Mouse (Mus musculus) midbrain, embryonic 16.5 days (tissue): ENCODE data around the gene Plpp2. TPM values are rescaled to one million over a fixed set of nuclear protein-coding genes. Genes with fewer than 3 reads are reported as not detected.

ENCODE experiments used
- ATAC-seq: fragments of 200-750 bp; cut with Nextera tagmentation; 2 replicates; pipeline ENCODE4 v1.8.0; 2017; ENCODE audit warnings: moderate TSS enrichment
- H3K27ac ChIP-seq: fragments of 300-500 bp; sonication (generic); 2 replicates; pipeline ENCODE4 v1.5.1; 2014; ENCODE audit warnings: mild to moderate bottlenecking, low read length, mixed read lengths
- H3K27me3 ChIP-seq: fragments of 300-500 bp; sonication (generic); 2 replicates; pipeline ENCODE4 v1.6.1; 2014; ENCODE audit warnings: low read depth, low read length, mixed read lengths; ENCODE audit not compliant: control insufficient read depth, insufficient read depth
- H3K36me3 ChIP-seq: fragments of 300-500 bp; sonication (generic); 2 replicates; pipeline ENCODE4 v1.6.1; 2014; ENCODE audit warnings: mild to moderate bottlenecking, low read length, moderate library complexity, mixed read lengths; ENCODE audit not compliant: control insufficient read depth, insufficient read depth
- H3K4me1 ChIP-seq: fragments of 300-500 bp; sonication (generic); 2 replicates; pipeline ENCODE4 v1.6.1; 2014; ENCODE audit warnings: mild to moderate bottlenecking, low read length, mixed read lengths; ENCODE audit not compliant: control insufficient read depth, insufficient read depth
- H3K4me2 ChIP-seq: fragments of 300-500 bp; sonication (generic); 2 replicates; pipeline ENCODE4 v1.6.1; 2014; ENCODE audit warnings: mild to moderate bottlenecking, low read length, mixed read lengths
- H3K4me3 ChIP-seq: fragments of 300-500 bp; sonication (generic); 2 replicates; pipeline ENCODE4 v1.5.1; 2014; ENCODE audit warnings: low read depth, mild to moderate bottlenecking, low read length, moderate library complexity, mixed read lengths
- H3K9ac ChIP-seq: fragments of 300-500 bp; sonication (generic); 2 replicates; pipeline ENCODE4 v1.6.1; 2014; ENCODE audit warnings: low read depth, low read length, mixed read lengths
- H3K9me3 ChIP-seq: fragments of 300-500 bp; sonication (generic); replicated peaks from 2 replicates; pipeline ENCODE4 v1.6.1; 2014; ENCODE audit warnings: mild to moderate bottlenecking, low read length, mixed read lengths; ENCODE audit not compliant: control insufficient read depth, poor library complexity, severe bottlenecking
- WGBS: fragments of 180-500 bp; shearing (Covaris S2); extraction: QIAGEN DNeasy Blood & Tissue Kit; methylation state at CpG from one replicate; pipeline ENCODE4 v1.1.7; 2014; 5-methylcytosine and 5-hydroxymethylcytosine counted together
- polyA plus RNA-seq: library from polyadenylated mRNA; unstranded; fragments of >200 nt; fragmentation: Nextera tagmentation; extraction: Ambion mirVana; gene quantifications from 2 replicates; pipeline ENCODE4 v1.2.1, GENCODE M21; 2015

The Plpp2 gene
- polyA plus RNA-seq, 1 experiment from 2014 or later = 22.4 TPM

DNA sequence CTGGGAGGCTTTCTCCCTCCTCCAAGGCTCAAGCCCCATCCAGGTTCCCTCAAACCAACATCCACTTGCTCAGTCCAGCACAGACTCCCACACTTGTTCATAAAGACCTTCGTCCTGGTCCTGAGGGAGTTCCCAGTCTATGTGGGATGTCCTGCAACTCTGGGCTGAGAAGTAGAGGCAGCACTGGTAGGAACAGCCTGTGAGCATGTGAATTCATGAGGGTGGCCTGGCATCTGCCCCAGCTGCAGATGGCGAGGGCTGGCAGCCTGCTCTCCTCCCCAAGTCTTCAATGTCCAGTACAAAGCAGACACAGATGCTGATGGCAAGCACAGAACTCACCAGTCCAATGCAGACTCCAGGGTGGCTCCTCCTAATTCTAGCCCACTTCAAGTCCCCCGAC, 4.7 kb upstream of the Plpp2 start:
- H3K9me3 ChIP-seq = no peaks in the 10 kb centered on the region
- no peaks in the 10 kb centered on the region; the same call in 1 of the 2 replicates for H3K4me1 ChIP-seq

DNA sequence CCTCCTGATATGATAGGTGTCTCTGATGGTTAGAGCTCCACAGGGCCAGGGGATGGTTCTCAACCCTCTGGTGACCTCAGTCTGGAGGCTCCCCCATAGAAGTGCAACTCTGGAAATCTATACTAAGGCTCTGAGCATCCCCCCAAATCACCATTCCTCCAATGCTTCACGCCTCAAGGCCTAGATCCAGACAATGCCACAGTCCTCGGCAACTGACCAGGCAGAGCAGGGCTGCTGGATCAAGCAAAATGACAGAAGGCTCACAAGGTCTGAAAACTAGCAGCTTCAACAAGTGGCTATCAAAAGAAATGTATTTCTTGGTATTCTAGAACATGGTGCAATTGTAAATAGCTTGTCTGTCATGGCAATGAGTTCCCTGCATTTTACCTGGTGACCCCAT, 4.2 kb upstream of the Plpp2 start:
- WGBS = 78% methylated on average over 2 of the region's 2 CpGs
- Histone ChIP-seq H3K4me1 (peaks cover 2% of the 10 kb centered on the region; the same call in 1 of the 2 replicates), H3K4me2 (no peak overlapping the region), H3K9me3 (no peaks in the 10 kb centered on the region), H3K27me3 (no peaks in the 10 kb centered on the region), H3K4me3 (no peak overlapping the region), H3K9ac (no peak overlapping the region), H3K27ac (no peak overlapping the region), H3K36me3 (peaks cover 41% of the 10 kb centered on the region)
- ATAC-seq = no peak

More for the DNA sequence above, 4.7 kb upstream of the Plpp2 start:
- 92% methylated on average over 3 of the region's 3 CpGs for WGBS
- no peak overlapping the region for H3K4me3 ChIP-seq
- no peak overlapping the region for H3K27ac ChIP-seq
- no peak for ATAC-seq
- H3K4me2 ChIP-seq = no peak overlapping the region
- H3K27me3 ChIP-seq = no peaks in the 10 kb centered on the region
- H3K36me3 ChIP-seq = peaks cover 41% of the 10 kb centered on the region
- no peak overlapping the region for H3K9ac ChIP-seq

- Histone ChIP-seq H3K4me2 (no peak overlapping the region), H3K4me1 (peaks cover 3% of the 10 kb centered on the region; the same call in 1 of the 2 replicates), H3K27ac (no peak overlapping the region), H3K4me3 (no peak overlapping the region), H3K9me3 (no peaks in the 10 kb centered on the region), H3K9ac (no peak overlapping the region), H3K36me3 (peaks cover 37% of the 10 kb centered on the region), H3K27me3 (no peaks in the 10 kb centered on the region)
- no peak for ATAC-seq
- WGBS = 88% methylated on average over 7 of the region's 7 CpGs
These were observed 3.7 kb upstream of the Plpp2 start for GRCm38 (mm10) chr10:79537271-79537670.

DNA sequence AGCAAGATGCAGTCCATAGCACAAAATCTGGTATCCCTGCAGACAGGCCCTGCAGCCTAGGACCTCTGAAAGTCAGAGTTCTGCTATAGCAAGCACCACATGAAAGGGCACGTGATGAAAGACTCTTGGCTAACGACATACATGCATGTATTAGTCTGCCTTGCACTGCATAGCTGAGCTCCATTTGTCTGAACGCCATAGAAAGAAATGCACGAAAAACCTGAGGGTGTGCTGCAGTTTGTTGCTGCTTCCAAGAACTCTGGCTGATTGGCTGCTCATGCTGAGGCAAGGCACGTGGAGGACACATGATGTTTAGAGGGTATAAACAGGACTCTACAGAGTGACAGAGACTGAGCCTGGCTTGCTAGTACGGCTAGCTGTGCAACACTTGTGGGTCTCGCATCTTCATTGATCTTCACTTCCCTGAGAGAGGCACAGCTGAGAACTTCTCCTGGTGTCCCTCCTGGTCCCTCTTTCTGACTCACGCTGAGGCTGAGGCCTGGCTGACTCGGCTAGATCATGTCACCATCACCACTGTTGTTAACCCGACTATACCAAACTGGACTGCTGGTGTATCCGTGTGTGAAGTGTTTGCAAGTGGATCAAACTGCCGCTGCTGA, 3.0 kb upstream of the Plpp2 start:
- H3K9ac ChIP-seq = no peak overlapping the region
- WGBS = 79% methylated on average over 12 of the region's 12 CpGs
- H3K4me3 ChIP-seq = no peak overlapping the region
- H3K27me3 ChIP-seq = no peaks in the 10 kb centered on the region
- H3K4me2 ChIP-seq = no peak overlapping the region
- H3K36me3 ChIP-seq = peaks cover 33% of the 10 kb centered on the region
- H3K9me3 ChIP-seq = no peaks in the 10 kb centered on the region
- H3K27ac ChIP-seq = no peak overlapping the region
- H3K4me1 ChIP-seq = peaks cover 3% of the 10 kb centered on the region; the same call in 1 of the 2 replicates
- no peak for ATAC-seq

- H3K4me2 ChIP-seq = no peak overlapping the region
- no peak overlapping the region for H3K9ac ChIP-seq
- no peaks in the 10 kb centered on the region for H3K27me3 ChIP-seq
- no peak for ATAC-seq
- H3K4me3 ChIP-seq = no peak overlapping the region
- no peaks in the 10 kb centered on the region for H3K9me3 ChIP-seq
- WGBS = 46% methylated on average over 1 of the region's 1 CpGs
- no peak overlapping the region for H3K27ac ChIP-seq
- peaks cover 24% of the 10 kb centered on the region for H3K36me3 ChIP-seq
- H3K4me1 ChIP-seq = peaks cover 3% of the 10 kb centered on the region; the same call in 1 of the 2 replicates
These were observed 1.8 kb upstream of the Plpp2 start for GRCm38 (mm10) chr10:79535431-79535830.

- ATAC-seq = 0 out of 2 replicates have a peak, but pooled peaks have one; percentile 26
- H3K27ac ChIP-seq = no peak overlapping the region
- no peak overlapping the region for H3K4me3 ChIP-seq
- 88% methylated on average over 2 of the region's 2 CpGs for whole genome bisulfite sequencing
- peaks cover 14% of the 10 kb centered on the region for H3K36me3 ChIP-seq
- peaks cover 3% of the 10 kb centered on the region; the same call in 1 of the 2 replicates for H3K4me1 ChIP-seq
- H3K9ac ChIP-seq = no peak overlapping the region
- no peaks in the 10 kb centered on the region for H3K9me3 ChIP-seq
- H3K4me2 ChIP-seq = no peak overlapping the region; the same call in 1 of the 2 replicates
- no peaks in the 10 kb centered on the region for H3K27me3 ChIP-seq
These were observed 830 bp upstream of the Plpp2 start for GRCm38 (mm10) chr10:79534426-79534825.

- H3K9ac ChIP-seq = peak overlapping the region; percentile 80; the same call in 1 of the 2 replicates
These were observed 918 bp downstream of the Plpp2 start for GRCm38 (mm10) chr10:79532678-79533077.

GRCm38 (mm10) chr10:79531593-79531992, 2.0 kb downstream of the Plpp2 start:
- H3K36me3 ChIP-seq = no peaks in the 10 kb centered on the region; the same call in 1 of the 2 replicates
- no peaks in the 10 kb centered on the region for H3K27me3 ChIP-seq
- no peak overlapping the region for H3K9ac ChIP-seq
- no peaks in the 10 kb centered on the region for H3K9me3 ChIP-seq
- H3K4me2 ChIP-seq = no peak overlapping the region
- ATAC-seq = no peak
- no peak overlapping the region for H3K27ac ChIP-seq
- 90% methylated on average over 3 of the region's 3 CpGs for WGBS
- H3K4me3 ChIP-seq = no peak overlapping the region
- peaks cover 3% of the 10 kb centered on the region; the same call in 1 of the 2 replicates for H3K4me1 ChIP-seq

More at GRCm38 (mm10) chr10:79532678-79533077, 918 bp downstream of the Plpp2 start:
- Histone ChIP-seq H3K4me3 (peak overlapping the region; percentile 64), H3K27me3 (no peaks in the 10 kb centered on the region), H3K27ac (no peak overlapping the region), H3K4me1 (peaks cover 3% of the 10 kb centered on the region; the same call in 1 of the 2 replicates), H3K36me3 (peaks cover 3% of the 10 kb centered on the region; the same call in 1 of the 2 replicates), H3K4me2 (peak overlapping the region; percentile 96), H3K9me3 (no peaks in the 10 kb centered on the region)
- peak; percentile 8; the same call in 1 of the 2 replicates for ATAC-seq
- 28% methylated on average over 3 of the region's 3 CpGs for WGBS

DNA sequence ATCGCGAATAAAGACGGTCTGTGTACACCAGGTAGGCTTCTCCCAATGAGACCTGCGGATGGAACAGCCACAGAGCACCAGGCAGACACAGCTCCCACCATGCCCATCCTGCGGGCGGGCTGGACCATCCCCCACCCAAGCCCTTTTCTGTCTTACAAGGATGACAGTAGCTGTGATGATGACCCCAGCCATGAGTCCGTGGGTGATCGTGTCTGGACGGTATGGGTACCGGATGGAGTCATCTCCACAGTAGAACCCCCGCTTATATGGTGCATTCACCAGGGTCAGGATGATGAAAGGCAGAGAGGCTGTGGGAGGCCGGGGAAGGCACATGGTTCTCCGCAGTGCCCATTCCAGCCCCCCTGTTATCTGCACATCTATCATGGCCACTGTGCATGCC, 2.9 kb downstream of the Plpp2 start:
- Histone ChIP-seq H3K9me3 (no peaks in the 10 kb centered on the region), H3K4me3 (no peak overlapping the region), H3K27me3 (no peaks in the 10 kb centered on the region), H3K27ac (no peak overlapping the region), H3K4me1 (peaks cover 3% of the 10 kb centered on the region; the same call in 1 of the 2 replicates), H3K36me3 (no peaks in the 10 kb centered on the region; the same call in 1 of the 2 replicates), H3K4me2 (no peak overlapping the region), H3K9ac (no peak overlapping the region)
- WGBS = 94% methylated on average over 13 of the region's 13 CpGs
- no peak for ATAC-seq
